Mouse (Mus musculus) olfactory bulb, adult 2 months (tissue): ENCODE data around the gene Aanat.

Experiments
- CTCF ChIP-seq: fragments of 200-500 bp; IDR thresholded peaks from 2 replicates; pipeline ENCODE4 v1.5.1; 2012; ENCODE audit warnings: low read depth, mild to moderate bottlenecking, low read length, moderate library complexity; ENCODE audit not compliant: insufficient read depth
- POLR2A ChIP-seq: fragments of 200-500 bp; IDR thresholded peaks from 2 replicates; pipeline ENCODE4 v1.6.1; 2012; ENCODE audit warnings: mild to moderate bottlenecking, low read depth, low read length, moderate library complexity; ENCODE audit not compliant: insufficient read depth

- TF ChIP-seq POLR2A (no peak), CTCF (no peak)
Observed at GRCm38 (mm10) chr11:116575396-116575795, 10.8 kb upstream of the Aanat start.
